Mouse (Mus musculus) embryonic facial prominence, embryonic 14.5 days (tissue): ENCODE measurements around the gene Kcnip1. TPM values are rescaled to one million over a fixed set of nuclear protein-coding genes. Genes with fewer than 3 reads are reported as not detected.

Experiments used
- ATAC-seq: fragments of 200-750 bp; cut with Nextera tagmentation; 2 replicates; pipeline ENCODE4 v1.8.0; 2017; ENCODE audit warnings: low read depth, moderate number of reproducible peaks, moderate TSS enrichment
- DNase-seq: peaks from one replicate; pipeline ENCODE4 v3.0.0-alpha.2; 2015; ENCODE audit warnings: low spot score
- H3K27ac ChIP-seq: fragments of 300-500 bp; sonication (generic); replicated peaks from 2 replicates; pipeline ENCODE4 v1.5.1; 2014; ENCODE audit warnings: low read depth, mild to moderate bottlenecking, low read length, moderate library complexity
- H3K27me3 ChIP-seq: fragments of 300-500 bp; sonication (generic); replicated peaks from 2 replicates; pipeline ENCODE4 v1.6.1; 2014; ENCODE audit warnings: low read length; ENCODE audit not compliant: control insufficient read depth, insufficient read depth
- H3K36me3 ChIP-seq: fragments of 300-500 bp; sonication (generic); 2 replicates; pipeline ENCODE4 v1.6.1; 2014; ENCODE audit warnings: low read length, mixed read lengths; ENCODE audit not compliant: control insufficient read depth, insufficient read depth
- H3K4me1 ChIP-seq: fragments of 300-500 bp; sonication (generic); 2 replicates; pipeline ENCODE4 v1.6.1; 2014; ENCODE audit warnings: antibody characterized with exemption, low read length; ENCODE audit not compliant: control insufficient read depth, insufficient read depth
- H3K4me2 ChIP-seq: fragments of 300-500 bp; sonication (generic); 2 replicates; pipeline ENCODE4 v1.6.1; 2014; ENCODE audit warnings: low read depth, mild to moderate bottlenecking, low read length, moderate library complexity, mixed read lengths
- H3K4me3 ChIP-seq: fragments of 300-500 bp; sonication (generic); 2 replicates; pipeline ENCODE4 v1.5.1; 2014; ENCODE audit warnings: low read depth, mild to moderate bottlenecking, low read length
- H3K9ac ChIP-seq: fragments of 300-500 bp; sonication (generic); 2 replicates; pipeline ENCODE4 v1.6.1; 2014; ENCODE audit warnings: low read depth, mild to moderate bottlenecking, low read length, moderate library complexity, mixed read lengths
- H3K9me3 ChIP-seq: fragments of 300-500 bp; sonication (generic); 2 replicates; pipeline ENCODE4 v1.6.1; 2016; ENCODE audit warnings: low read length; ENCODE audit not compliant: control insufficient read depth
- WGBS: fragments of 180-500 bp; shearing (Covaris S2); extraction: QIAGEN DNeasy Blood & Tissue Kit; methylation state at CpG from one replicate; pipeline ENCODE4 v1.1.7; 2014; 5-methylcytosine and 5-hydroxymethylcytosine counted together
- polyA plus RNA-seq: library from polyadenylated mRNA; unstranded; fragments of >200 nt; fragmentation: Nextera tagmentation; extraction: Ambion mirVana; gene quantifications from 2 replicates; pipeline ENCODE4 v1.2.1, GENCODE M21; 2014

The Kcnip1 gene
- polyA plus RNA-seq, 1 experiment from 2014 or later, result 5.0 TPM

- H3K9ac ChIP-seq, result no peak overlapping the region
- no peak overlapping the region for H3K4me3 ChIP-seq
- no peaks in the 10 kb centered on the region for H3K36me3 ChIP-seq
- WGBS, result 90% methylated on average over 4 of the region's 4 CpGs
- H3K4me2 ChIP-seq, result no peak overlapping the region
- no peak for ATAC-seq
- peaks cover 7% of the 10 kb centered on the region; the same call in 1 of the 2 replicates for H3K4me1 ChIP-seq
- no peaks in the 10 kb centered on the region for H3K27me3 ChIP-seq
- no peak for DNase-seq
- H3K27ac ChIP-seq, result no peak overlapping the region
- H3K9me3 ChIP-seq, result no peaks in the 10 kb centered on the region
These were observed 243.0 kb downstream of the Kcnip1 start for GRCm38 (mm10) chr11:33749979-33750378.

GRCm38 (mm10) chr11:33749408-33749807 lies 243.5 kb downstream of the Kcnip1 start:
- H3K4me1 ChIP-seq, result peaks cover 7% of the 10 kb centered on the region; the same call in 1 of the 2 replicates
- H3K27ac ChIP-seq, result no peak overlapping the region
- no peaks in the 10 kb centered on the region for H3K27me3 ChIP-seq
- no peaks in the 10 kb centered on the region for H3K9me3 ChIP-seq
- no peak for DNase-seq
- no peaks in the 10 kb centered on the region for H3K36me3 ChIP-seq
- ATAC-seq, result no peak
- H3K4me3 ChIP-seq, result no peak overlapping the region
- no peak overlapping the region for H3K4me2 ChIP-seq
- no peak overlapping the region for H3K9ac ChIP-seq
- WGBS, result 90% methylated on average over 12 of the region's 12 CpGs

GRCm38 (mm10) chr11:33748754-33749153 lies 244.2 kb downstream of the Kcnip1 start:
- 68% methylated on average over 5 of the region's 5 CpGs for WGBS
- H3K9ac ChIP-seq, result no peak overlapping the region
- H3K9me3 ChIP-seq, result no peaks in the 10 kb centered on the region
- no peak overlapping the region for H3K4me2 ChIP-seq
- ATAC-seq (no peak; the same call in 1 of the 2 replicates), DNase-seq (no peak)
- H3K4me3 ChIP-seq, result no peak overlapping the region
- H3K27ac ChIP-seq, result no peak overlapping the region
- peaks cover 7% of the 10 kb centered on the region; the same call in 1 of the 2 replicates for H3K4me1 ChIP-seq
- H3K36me3 ChIP-seq, result no peaks in the 10 kb centered on the region
- no peaks in the 10 kb centered on the region for H3K27me3 ChIP-seq

GRCm38 (mm10) chr11:33747402-33747955 lies 245.5 kb downstream of the Kcnip1 start:
- no peaks in the 10 kb centered on the region for H3K9me3 ChIP-seq
- no peaks in the 10 kb centered on the region for H3K36me3 ChIP-seq
- DNase-seq, result no peak
- peaks cover 5% of the 10 kb centered on the region; the same call in 1 of the 2 replicates for H3K4me1 ChIP-seq
- no peak overlapping the region for H3K9ac ChIP-seq
- no peak for ATAC-seq
- 75% methylated on average over 5 of the region's 5 CpGs for WGBS
- H3K27me3 ChIP-seq, result no peaks in the 10 kb centered on the region
- H3K27ac ChIP-seq, result no peak overlapping the region
- no peak overlapping the region for H3K4me2 ChIP-seq
- H3K4me3 ChIP-seq, result no peak overlapping the region

- DNase-seq (no peak), ATAC-seq (no peak)
- no peak overlapping the region for H3K4me2 ChIP-seq
- WGBS, result 72% methylated on average over 3 of the region's 3 CpGs
- H3K4me1 ChIP-seq, result no peaks in the 10 kb centered on the region
- no peaks in the 10 kb centered on the region for H3K27me3 ChIP-seq
- H3K36me3 ChIP-seq, result no peaks in the 10 kb centered on the region
- H3K9ac ChIP-seq, result no peak overlapping the region
- H3K9me3 ChIP-seq, result no peaks in the 10 kb centered on the region
- H3K4me3 ChIP-seq, result no peak overlapping the region
- no peak overlapping the region for H3K27ac ChIP-seq
These were observed 246.6 kb downstream of the Kcnip1 start for GRCm38 (mm10) chr11:33746402-33746801.

- no peaks in the 10 kb centered on the region for H3K9me3 ChIP-seq
- H3K4me2 ChIP-seq, result no peak overlapping the region
- DNase-seq, result no peak
- H3K9ac ChIP-seq, result no peak overlapping the region
- H3K4me1 ChIP-seq, result no peaks in the 10 kb centered on the region
- no peaks in the 10 kb centered on the region for H3K36me3 ChIP-seq
- no peak overlapping the region for H3K4me3 ChIP-seq
- ATAC-seq, result no peak
- 92% methylated on average over 3 of the region's 3 CpGs for WGBS
- H3K27me3 ChIP-seq, result no peaks in the 10 kb centered on the region
- no peak overlapping the region for H3K27ac ChIP-seq
These were observed 247.1 kb downstream of the Kcnip1 start for GRCm38 (mm10) chr11:33745821-33746329.

- Histone ChIP-seq H3K4me2 (no peak overlapping the region), H3K36me3 (no peaks in the 10 kb centered on the region), H3K27ac (no peak overlapping the region), H3K4me1 (no peaks in the 10 kb centered on the region), H3K9me3 (no peaks in the 10 kb centered on the region), H3K4me3 (no peak overlapping the region), H3K27me3 (no peaks in the 10 kb centered on the region), H3K9ac (no peak overlapping the region)
- DNase-seq, result peak; percentile 48
- peak; percentile 66 for ATAC-seq
- 38% methylated on average over 7 of the region's 7 CpGs for WGBS
These were observed 248.5 kb downstream of the Kcnip1 start for GRCm38 (mm10) chr11:33744429-33744828.

- no peaks in the 10 kb centered on the region; the same call in 1 of the 2 replicates for H3K27me3 ChIP-seq
- no peak for ATAC-seq
These were observed 252.8 kb downstream of the Kcnip1 start for GRCm38 (mm10) chr11:33740187-33740586.

GRCm38 (mm10) chr11:33736426-33736825 lies 256.5 kb downstream of the Kcnip1 start:
- H3K9me3 ChIP-seq, result no peaks in the 10 kb centered on the region
- no peak overlapping the region for H3K9ac ChIP-seq
- H3K27me3 ChIP-seq, result no peaks in the 10 kb centered on the region; the same call in 1 of the 2 replicates
- WGBS, result 49% methylated on average over 10 of the region's 10 CpGs
- H3K4me1 ChIP-seq, result no peaks in the 10 kb centered on the region
- H3K4me2 ChIP-seq, result no peak overlapping the region
- no peak overlapping the region for H3K4me3 ChIP-seq
- DNase-seq (no peak), ATAC-seq (no peak)
- no peaks in the 10 kb centered on the region for H3K36me3 ChIP-seq
- no peak overlapping the region for H3K27ac ChIP-seq

More at GRCm38 (mm10) chr11:33740187-33740586, 252.8 kb downstream of the Kcnip1 start:
- DNase-seq, result no peak
- H3K9ac ChIP-seq, result no peak overlapping the region
- no peaks in the 10 kb centered on the region for H3K36me3 ChIP-seq
- no peaks in the 10 kb centered on the region for H3K4me1 ChIP-seq
- no peak overlapping the region for H3K4me3 ChIP-seq
- no peaks in the 10 kb centered on the region for H3K9me3 ChIP-seq
- no peak overlapping the region for H3K27ac ChIP-seq
- WGBS, result 74% methylated on average over 3 of the region's 3 CpGs
- no peak overlapping the region for H3K4me2 ChIP-seq
